Mouse (Mus musculus) left cerebral cortex, adult 9 months (tissue): Measurements from ENCODE around the gene Dnal4.

ENCODE experiments used
- DNase-seq, 2 experiments: peaks; one replicate each; pipeline ENCODE4 v3.0.0; 2022; ENCODE audit warnings: low spot score in 2 of 2

Dnal4 gene

DNA sequence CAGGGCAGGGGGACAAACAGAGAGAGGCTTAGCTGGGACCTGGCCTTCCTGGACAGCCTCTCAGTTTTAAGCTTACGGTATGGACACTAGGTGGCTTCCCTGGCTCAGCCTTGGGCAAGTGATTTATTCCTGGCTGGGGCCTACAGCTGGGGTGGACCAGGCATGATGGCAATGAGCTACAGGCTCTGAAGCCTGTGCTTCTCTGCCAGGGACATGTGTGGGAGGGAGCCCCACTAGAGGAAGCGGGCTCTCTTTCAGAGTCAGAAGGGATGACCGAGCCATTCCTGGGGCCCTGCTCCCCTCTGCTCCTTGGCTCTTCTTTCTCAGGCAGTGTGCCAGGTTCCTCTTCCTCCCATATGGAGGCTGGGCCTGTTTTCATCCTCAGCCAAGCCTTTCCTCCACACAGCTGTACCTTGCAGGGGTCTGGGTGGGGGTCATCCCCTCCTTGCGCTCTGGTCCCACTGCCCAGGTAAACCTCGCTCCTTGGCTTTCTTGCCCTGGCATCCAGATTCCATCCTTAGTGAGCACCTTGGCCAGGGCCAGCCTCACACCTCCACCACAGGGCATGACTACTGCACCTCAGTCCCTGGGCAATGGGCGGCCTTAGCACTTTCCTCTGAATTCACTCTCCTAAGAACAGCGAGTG lies 13.9 kb downstream of the Dnal4 start:
- peak in 1 of 2 experiments; percentile 63 for DNase-seq

DNA sequence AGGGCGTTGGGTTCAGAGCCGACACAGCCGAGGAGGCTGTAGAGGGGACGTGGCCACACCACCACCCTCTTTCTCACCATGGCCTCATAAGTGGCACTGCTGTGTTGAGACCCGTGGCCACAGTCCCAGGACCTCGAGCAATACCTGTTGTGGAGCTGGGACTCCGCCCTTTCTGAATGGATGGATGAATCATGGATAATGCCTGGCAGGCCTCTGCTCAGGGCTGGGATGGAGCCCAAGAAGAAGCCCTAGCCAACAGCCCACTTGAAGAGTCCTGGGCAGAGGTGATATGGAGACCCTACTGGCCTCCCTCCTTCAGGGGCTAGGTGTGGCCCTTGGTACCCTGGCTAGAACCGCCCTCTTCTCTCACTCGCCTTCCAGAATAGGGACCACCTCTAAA lies 14.6 kb downstream of the Dnal4 start:
- DNase-seq = no peak

DNA sequence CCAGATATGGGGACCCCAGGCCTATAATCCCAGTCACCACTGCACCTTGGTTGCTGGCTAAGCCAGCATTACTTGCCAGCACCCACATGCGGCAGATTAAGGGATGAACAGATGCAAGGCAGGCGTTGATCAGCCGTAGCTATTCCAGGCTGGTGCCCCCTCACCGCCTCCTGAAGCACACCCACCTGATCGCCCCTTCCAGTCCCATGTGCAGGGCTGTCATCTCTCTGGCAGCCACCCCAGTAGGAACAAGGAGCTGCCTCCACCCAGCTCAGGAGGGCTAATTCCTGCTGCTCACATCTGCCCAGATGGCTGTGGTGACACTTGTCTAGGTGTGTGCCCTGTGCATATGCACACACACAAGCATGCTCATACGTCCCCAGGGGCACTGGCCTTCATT lies 16.7 kb downstream of the Dnal4 start:
- peak in 1 of 2 experiments; percentile 55 for DNase-seq

DNA sequence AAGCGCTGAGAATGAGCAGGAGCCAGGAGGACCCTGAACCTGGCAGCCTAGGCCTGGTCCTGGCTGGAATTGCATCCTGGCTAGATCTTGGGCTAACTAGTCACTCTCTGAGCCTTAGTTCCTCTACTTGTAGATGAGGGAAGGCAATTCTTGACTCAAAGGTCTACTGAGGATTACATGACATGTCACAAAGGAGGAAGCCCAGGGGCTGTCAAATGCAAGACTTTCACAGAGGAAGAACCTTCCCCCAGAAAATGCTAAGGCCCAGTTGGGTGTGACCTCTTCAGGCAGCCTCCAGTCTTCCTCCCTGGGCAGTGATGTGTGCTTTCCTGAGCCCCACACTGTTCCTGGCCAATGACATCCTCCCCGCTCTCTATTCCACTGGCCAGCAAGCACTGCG lies 20.5 kb downstream of the Dnal4 start:
- DNase-seq = no peak

DNA sequence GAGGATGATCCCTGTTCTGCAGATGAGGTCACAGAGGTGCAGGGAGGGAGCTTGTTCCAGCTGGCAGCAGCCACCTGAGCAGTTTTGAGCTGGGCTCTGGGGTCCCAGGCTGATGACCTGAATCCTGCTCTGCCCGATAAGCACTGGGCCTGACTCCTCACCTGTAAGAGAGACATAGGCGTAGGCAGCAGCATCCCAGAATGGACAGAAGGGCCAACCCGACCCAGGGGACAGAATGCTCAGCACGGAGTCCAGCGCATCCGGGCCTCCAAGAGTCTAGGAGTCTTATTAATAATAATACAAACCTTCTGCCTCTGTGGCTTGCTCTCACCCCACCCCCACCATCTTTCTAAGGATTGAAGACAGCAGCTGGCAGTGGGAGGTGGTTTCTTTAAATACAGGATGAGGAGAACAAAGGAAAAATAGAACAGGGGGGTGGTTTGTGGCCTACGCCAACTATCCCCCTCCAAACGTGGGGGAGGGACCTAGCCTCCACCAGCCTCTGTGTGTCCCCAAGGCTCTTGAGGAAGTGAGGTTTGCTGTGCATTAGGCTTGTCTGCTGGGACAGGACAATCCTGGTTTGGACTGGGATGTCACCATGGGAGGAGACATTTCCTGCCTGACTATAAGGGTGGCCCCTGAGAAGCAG lies 21.5 kb downstream of the Dnal4 start:
- peak in 1 of 2 experiments; percentile 68 for DNase-seq

DNA sequence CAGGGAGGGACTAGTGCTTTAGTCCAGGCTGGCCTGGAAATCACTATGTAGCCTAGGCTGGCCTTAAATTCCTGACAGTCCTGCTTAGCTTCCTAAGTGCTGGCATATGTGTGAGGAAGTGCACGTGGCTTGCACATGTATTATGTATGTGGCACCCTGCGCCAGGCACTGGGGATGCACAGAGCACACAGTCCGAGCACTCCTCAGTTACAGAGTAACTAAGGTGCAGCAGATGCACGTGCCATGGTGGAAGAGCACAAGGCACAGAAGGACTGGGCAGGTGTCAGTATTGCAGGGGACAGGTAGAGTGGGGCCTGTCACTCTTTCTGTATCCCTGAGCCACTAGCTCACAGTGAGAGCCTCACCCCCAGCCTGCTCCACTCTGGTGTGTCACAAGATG lies 22.5 kb downstream of the Dnal4 start:
- DNase-seq = no peak

DNA sequence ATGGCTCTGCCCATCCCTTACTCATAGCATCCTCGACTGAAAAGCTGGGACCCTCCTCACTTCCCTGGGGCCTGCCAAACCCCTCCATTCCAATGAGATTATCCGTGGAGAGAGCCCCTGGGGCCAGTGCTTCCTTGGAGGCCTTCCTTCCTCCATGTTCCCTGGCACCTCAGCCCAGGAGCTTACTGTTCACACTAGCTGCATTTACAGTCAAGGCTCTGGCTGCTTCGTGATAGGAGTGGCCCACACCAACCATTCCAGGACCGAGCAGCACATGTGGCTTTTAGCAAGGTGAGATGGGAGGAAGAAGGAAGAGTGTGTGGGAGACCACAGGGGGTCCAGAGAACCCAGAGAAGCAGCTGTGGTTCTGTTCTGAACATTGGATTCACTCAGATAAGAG lies 23.8 kb downstream of the Dnal4 start:
- no peak for DNase-seq

DNA sequence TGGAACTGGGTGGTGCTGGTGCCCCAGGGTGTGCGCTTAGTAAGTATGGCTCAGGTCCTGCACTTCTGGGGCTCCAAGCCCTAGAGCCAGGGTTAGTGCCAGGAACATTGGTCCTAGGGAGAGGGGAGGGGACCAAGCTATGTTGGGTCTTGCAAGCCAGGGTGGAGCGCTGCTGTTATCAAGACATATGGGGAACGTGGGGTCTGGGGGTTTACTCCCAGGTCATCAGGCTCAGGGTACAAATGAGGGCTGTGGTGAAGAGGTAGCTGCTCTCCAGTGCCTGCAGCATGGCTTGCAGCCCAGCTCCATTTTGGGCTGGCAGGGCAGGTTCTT lies 24.3 kb downstream of the Dnal4 start:
- no peak for DNase-seq

DNA sequence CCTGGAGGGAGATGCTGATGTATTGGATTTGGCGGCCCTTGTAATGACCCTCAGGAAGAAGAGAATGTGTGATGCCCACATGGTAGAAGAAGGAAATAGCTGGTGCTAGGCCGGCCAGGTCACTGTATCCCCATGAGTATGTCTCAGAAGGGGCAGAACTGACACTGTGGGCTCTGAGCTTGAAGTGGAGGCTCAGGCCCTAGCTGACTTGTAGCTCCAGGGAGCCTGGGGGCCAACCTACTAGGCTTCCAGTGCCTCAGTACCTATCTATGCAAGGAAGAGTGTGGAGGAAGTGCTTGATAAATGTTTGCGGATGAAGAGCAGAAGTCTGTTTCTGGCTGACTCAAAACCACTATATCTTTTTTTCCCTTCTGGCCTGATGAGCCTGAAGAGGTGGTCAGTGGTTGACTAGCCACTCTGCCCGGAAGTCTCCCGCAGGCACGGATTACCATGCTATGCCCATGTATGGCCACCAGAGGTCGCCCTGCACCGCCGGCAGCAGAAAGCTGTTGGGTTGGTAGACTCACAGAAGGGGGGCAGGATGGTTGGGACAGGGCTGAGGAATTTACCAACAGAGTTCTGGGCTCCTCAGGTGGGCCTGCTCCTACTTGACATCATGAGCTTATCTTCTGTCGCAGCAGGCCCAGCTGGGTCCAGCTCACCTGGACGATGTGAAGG lies 24.8 kb downstream of the Dnal4 start:
- peak in 1 of 2 experiments; percentile 80 for DNase-seq

DNA sequence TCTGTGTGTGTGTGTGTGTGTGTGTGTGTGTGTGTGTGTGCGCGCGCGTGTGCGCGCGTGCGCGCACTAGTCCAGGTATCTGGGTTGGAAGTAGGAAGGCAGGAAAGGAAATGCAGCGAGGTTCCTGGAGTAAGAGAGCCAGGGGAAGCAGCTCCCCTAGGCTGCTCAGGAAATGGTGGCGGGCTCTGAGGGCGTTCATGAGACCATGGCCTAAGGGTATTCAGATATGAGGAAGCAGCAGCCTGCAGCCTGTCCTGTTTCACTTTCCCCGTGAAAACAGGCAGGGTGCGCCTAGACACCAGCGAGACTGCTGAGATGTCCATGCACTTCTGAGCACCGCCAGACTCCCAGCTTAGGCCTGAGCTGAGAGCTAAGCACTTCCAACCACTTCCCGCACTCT lies 25.9 kb downstream of the Dnal4 start:
- no peak for DNase-seq

DNA sequence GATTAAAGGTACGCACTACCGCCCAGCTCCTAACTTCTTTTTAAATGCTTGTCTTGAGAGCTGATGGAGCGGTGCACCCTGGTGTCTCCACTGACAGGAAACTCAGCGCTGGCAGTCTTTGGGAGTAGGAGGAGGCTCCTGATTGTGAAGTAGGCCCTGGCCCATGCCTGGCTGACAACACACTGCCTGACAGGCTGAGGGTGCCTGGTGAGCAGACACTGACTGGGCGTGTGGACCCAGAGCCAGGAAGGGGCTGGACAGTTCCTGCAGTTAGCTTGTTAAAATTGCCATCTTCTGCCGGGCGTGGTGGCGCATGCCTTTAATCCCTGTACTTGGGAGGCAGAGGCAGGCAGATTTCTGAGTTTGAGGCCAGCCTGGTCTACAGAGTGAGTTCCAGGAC lies 27.4 kb downstream of the Dnal4 start:
- no peak for DNase-seq

DNA sequence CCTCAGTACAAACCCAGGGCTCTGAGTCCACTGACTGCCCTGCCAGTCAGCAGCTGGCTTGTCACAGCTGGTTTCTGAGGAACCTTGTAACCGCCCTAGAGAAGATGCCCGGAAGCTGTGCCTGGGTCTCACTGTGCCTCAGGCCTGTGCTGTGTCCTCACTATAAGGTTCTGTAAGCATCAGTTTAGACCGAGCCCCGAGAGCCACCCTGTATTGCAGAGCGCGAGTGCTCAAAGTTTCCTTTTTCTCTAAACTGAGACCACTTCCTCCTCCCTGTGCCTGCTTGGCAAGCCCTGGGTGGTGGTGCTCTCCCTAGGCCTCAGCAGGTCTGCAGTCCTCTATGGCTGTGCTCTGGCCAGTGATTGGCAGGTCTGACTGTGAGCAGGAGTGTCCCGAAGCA lies 28.5 kb downstream of the Dnal4 start:
- no peak for DNase-seq

DNA sequence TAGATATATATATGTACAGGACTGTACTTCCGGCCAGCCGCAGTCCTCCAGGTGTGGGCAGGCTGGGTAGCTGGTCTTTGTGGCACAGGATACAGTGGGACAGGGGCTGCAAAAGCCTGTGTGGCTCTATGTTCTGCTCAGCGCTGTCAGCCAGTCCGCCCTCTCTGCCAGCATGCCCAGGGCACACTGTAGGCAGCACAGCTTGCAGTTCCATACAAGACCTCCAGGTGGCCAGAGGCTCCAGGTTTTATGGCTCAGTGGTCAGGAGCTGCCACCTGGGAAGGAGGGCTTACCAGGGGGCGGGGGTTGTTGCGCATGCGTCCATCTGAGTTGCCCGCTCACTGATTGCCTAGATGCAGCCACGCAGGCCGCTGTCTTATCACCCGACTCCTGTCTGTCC lies 29.7 kb downstream of the Dnal4 start:
- no peak for DNase-seq

DNA sequence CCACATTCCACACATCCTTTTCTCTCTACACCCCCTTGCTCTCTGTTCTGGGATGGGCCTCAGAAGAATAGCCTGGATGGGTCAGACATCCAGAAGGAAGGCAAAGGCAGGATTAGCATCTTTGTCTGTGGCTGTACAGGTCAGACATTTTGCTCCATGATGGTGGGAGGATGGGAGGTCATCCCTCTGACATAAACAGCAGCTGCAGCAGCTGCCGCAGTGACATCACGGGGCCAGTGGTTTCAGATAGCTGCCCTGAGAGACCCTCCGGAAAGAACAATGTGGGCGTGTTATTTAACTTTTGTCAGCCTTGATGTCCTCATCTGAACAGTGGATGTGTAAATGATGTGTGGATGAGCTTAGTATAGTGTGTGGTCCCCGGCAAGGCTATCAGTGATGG lies 31.8 kb downstream of the Dnal4 start:
- no peak for DNase-seq

DNA sequence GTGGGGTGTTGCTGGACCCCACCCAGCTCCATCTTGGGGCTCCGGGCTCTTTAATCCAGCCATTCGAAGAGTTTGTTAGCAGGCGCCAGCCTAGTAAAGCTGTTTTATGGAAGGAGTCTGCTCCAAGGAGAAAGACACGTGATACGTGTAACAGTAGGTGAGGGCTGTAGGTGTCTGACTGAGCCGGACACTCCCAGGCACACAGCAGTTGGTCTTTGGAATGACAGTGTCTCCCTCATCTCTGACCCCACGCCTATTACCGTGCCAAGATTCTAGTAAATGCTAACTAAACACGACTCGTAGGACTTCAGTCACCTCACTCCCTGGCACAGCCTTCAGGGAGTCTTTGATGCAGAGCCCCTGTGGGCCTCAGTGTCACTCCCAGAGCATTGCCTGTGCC lies 32.3 kb downstream of the Dnal4 start:
- no peak for DNase-seq

DNA sequence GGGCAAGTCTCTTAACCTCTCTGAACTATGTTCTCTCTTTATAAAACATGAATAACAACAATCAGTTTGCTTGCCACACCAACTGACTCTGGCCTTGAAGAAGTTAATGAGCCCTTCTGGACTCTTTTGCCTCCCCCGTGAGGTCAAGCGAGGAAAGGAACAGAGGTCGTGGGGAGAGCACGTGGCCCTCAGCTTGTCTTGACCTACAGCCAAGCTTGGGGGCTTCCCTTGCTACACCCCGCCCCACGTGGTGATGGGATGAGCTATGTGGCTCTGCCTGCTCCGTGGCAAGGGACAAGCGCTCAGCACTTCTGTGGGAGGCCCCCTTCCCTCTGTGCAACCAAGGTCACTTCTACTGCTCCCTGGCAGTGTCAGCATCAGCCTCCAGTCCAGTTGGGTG lies 32.9 kb downstream of the Dnal4 start:
- no peak for DNase-seq

DNA sequence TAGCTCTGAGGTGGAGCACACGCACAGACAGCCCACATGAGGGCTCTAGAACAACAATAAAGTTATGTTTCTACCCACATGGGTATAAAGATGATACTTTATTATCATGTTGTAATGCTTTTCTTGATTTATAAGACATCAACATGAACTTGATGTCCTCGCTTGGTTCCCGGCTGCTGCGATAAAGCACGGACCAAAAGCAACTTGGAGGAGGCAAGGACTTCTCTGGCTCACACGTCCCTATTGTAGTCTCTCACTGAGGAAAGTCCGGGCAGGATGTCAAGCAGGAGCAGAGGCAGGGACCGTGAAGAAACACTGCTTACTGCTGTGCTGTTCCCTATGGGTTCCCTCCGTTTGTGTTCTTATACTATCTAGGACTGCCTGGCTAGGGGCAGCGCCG lies 33.6 kb downstream of the Dnal4 start:
- DNase-seq = no peak

DNA sequence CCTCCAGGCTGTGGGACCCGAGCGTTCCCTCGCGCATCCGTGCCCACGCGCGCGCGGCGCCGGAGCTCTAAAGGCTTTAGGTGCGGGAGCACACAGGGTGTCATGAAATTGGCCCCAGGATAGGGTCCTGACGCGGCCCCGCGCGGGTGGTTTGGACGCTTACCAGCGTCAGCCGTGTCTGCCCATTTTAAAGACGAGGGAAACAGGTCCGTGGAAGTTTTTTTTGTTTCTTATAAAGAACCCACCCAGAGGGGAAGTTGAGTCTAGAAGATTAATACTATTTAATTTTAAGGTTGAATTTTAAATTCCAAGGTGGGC lies 35.0 kb downstream of the Dnal4 start:
- DNase-seq = no peak

DNA sequence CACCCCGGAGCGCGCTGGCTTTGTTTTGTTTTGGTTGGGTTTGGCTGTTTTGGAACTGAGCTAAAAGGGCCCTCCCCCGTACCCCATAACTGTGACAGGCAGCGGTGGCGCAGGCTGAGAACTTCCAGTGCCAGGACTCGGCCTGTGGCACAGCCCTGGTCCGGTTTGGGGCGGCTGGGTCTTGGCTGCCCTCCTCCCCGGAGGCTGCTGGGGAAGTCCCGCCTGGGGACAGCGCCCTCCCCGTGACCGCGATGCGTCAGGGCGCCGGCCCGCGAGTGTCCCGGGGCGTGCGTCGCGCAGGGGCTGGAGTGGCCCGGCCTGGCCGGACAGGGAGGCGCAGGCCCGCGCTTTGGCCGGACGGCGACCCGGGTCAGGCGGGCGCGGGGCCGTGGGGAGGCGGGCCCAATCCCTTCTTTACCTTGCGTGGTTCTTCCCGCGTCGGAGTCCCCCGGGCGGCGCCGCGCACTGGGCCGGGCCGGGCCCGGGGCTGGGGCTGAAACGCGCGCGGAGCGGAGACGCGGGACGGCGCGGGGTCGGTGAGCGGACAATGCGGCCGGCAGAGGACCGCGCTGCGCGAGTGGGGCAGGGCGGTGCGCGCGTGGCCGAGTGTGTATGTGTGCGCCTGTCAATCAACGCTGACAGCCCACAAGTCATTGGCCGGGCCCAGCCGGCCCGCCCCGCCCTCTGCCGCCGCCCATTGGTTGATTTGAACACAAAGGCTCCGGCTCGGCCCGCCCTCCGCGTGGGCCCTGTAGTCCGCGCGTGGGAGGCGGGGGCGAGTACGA lies 35.5 kb downstream of the Dnal4 start, which contains the start of gene Sun2:
Sun2 (minus strand) TSS at position 616 of the 785 bp plus-strand sequence.
- DNase-seq = peak; percentile 77 to 91

DNA sequence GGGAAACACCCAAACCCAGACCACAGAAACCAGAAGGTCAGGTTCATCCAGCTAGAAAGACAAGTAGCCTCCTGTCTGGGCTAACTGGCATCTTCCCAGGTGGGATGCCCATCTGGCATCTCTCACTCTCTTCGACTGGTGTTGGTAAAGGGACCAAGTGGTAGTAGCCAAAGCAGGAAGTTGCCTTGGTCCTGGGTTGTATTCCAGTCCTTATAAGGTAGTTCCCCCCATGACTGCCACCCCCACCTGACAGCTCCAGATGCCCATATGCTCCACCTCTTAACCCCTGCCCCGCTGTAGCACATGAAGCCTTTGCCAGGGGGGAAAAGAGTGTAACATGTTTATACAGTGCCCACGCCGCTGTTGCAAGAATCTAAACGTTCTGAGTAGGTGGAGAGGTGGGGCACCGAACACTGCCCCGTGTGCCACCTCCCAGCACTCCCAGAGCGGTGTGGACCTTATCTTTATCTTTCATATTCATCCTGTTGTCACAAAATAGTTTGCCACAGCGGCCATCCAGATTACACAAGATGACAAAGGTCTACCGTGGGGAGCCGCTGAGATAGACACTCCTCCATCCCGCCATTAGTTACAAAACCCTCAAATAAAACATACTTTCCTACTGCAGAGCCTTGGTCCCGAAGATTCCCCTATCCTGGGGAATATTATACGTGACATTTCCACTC lies 36.3 kb downstream of the Dnal4 start:
- DNase-seq = no peak

DNA sequence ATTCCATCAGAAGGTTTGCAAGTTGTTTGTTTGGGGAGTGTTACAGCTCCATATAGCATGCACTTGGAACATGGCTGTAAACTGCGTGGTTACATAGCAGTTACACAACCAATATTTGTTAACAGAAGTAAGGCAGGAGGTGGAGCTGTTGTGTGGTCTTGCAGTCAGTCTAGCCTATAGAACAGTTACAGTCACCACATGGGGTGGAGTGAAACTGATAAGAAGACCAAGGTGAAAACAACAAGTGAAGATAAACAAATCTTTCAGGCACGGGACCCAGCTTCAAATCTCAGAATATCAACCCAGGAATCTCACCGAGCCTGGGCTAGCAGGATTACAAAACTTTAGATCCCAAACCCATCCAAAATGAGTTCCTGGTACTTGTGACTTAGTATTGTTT lies 36.9 kb downstream of the Dnal4 start:
- no peak for DNase-seq

DNA sequence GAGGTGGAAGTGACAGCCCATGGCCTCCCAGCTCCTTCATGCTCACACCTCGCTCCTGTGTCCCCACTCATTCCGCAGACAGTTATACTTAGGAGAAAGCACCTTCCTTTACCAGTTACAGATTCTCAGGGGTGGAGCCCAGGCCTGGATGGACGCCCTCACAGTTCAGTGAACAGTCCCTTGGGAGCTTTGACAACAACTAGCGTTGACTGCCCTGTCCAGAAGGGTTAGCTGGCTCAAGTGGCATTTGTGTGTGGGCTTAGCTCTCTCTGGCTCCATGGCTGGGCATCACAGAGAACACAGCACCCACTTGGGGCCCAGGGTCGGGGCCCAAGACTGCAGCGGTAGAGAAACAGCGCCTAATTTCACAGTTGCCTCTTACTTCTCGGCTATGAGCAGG lies 43.3 kb downstream of the Dnal4 start:
- DNase-seq = no peak
